Mouse (Mus musculus) megakaryocyte, embryonic 14.5 days (primary cell): ENCODE results near the gene Ptdss2.

Source experiments
- FLI1 ChIP-seq: IDR thresholded peaks from 2 replicates; pipeline ENCODE4 v1.6.1; 2012; ENCODE audit warnings: low read length, inconsistent platforms, mixed read lengths
- GATA1 ChIP-seq: IDR thresholded peaks from 3 replicates; pipeline ENCODE4 v1.6.1; 2012; ENCODE audit warnings: mixed read lengths, low read length, inconsistent platforms, borderline replicate concordance

GRCm38 (mm10) chr7:141172116-141173006 is 50.2 kb downstream of the Ptdss2 start, which contains the start of gene Rnh1:
- no peak for TF ChIP-seq GATA1
- TF ChIP-seq FLI1, result no peak
